Mouse (Mus musculus): ENCODE data around the gene Gm45062.
A peak's percentile ranks its signal among the peaks of the same experiment; 100 is the strongest.

The Gm45062 gene

DNA sequence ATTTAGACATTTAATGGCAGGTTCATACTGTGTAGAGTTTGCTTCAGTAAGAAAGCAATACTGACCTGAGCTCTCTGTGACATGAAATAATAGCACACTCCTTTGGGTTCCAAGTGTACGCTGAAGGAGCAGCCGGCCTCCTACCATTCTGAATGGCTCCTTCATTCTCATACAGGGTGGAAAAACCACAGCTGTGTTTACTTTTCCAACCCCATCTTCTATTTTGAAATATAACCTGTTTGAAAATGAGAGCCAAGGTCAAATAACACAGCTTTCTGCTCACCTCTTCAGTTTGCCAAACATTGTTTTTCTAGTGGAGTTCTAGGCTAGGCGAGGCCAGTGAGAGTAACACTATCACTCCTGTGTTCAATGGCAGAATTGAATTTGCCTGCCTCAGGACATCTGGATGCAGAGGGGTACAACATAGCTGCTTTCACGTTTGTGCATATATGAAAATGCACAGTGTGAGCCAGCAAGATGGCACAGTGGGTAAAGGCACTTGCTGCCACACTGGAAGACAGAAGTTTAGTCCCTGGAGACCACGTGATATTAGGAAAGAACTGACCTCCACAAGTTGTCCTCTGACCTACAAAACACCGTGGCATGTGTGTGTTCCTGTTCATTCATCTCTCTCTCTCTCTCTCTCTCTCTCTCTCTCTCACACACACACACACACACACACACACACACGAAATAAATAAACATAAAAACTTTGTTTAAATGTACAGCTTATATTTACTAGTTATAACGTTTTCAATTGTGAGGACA, 157.7 kb downstream of the Gm45062 start:
- DNase-seq (ENCODE audit: low spot score): peak; percentile 35

- DNase-seq (ENCODE audit: low spot score): no peak
Observed at GRCm38 (mm10) chr6:8419485-8420186, 160.4 kb downstream of the Gm45062 start.

DNA sequence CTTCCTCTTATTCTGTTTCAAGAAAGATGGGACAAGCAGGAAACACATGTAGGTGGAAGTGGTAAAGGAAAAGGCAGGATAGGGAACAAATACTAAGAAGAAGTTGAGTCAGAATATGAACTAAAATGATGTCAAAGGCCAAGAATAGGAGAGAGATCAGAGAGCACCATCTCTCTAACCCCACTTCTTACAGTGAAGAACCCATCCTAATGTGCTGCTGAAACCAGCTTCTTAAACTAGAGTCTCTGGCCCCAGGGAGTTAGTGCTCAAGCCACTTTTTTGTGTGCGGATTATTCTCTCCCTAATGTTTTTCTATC, 160.9 kb downstream of the Gm45062 start:
- no peak for DNase-seq (ENCODE audit: low spot score)

GRCm38 (mm10) chr6:8421421-8421820, 162.2 kb downstream of the Gm45062 start:
- DNase-seq (ENCODE audit: low spot score): no peak

- no peak for DNase-seq (ENCODE audit: low spot score)
Observed at GRCm38 (mm10) chr6:8421959-8422581, 162.8 kb downstream of the Gm45062 start.

- DNase-seq (ENCODE audit: low spot score): no peak
Observed at GRCm38 (mm10) chr6:8423142-8423541, 163.9 kb downstream of the Gm45062 start.

DNA sequence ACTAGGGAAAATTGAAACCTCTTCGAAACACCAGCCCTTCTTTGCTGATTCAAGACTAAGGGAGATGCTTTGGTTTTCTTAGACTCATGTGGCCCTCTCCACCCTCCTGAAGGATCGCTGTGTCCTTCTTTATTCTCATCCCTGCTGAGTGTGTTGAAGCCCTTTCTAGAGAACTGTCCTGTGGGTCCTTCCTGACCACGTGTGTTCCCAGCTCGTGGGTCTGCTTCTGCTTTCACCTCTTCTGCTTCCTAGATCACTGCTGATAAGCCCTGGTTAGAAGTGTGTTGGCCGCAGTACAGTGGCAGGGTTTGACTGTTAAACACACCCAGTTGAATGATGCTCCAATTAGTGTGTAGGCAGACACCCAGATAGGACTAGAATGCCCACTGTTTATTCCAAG, 168.4 kb downstream of the Gm45062 start:
- no peak for DNase-seq (ENCODE audit: low spot score)

GRCm38 (mm10) chr6:8430610-8431234, 171.5 kb downstream of the Gm45062 start:
- no peak for DNase-seq (ENCODE audit: low spot score)

GRCm38 (mm10) chr6:8433179-8433578, 173.9 kb downstream of the Gm45062 start:
- no peak for DNase-seq (ENCODE audit: low spot score)

- no peak for DNase-seq (ENCODE audit: low spot score)
Observed at GRCm38 (mm10) chr6:8437937-8438336, 178.7 kb downstream of the Gm45062 start.

GRCm38 (mm10) chr6:8441814-8442213, 182.6 kb downstream of the Gm45062 start:
- DNase-seq (ENCODE audit: low spot score): no peak

- DNase-seq (ENCODE audit: low spot score): peak; percentile 8
Observed at GRCm38 (mm10) chr6:8446786-8447185, 187.5 kb downstream of the Gm45062 start.

DNA sequence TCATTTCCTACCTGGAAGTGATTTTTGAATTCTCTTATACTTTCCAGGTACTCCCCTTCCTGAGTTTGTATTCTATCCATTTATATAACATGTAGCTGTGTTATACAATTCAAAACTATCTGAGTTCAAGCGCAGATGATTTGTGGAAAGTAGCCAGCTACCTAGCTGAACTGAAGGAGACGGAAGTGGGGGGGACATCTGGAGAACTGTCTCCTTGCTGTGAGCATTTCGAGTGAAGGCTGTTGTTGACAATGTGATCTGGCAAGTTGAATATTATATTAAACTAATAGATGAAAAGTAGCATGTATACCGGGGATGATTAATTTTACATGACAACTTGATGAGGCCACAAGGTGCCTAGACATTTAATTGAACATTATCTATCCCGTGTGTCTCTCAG, 196.3 kb downstream of the Gm45062 start:
- DNase-seq (ENCODE audit: low spot score): no peak

DNA sequence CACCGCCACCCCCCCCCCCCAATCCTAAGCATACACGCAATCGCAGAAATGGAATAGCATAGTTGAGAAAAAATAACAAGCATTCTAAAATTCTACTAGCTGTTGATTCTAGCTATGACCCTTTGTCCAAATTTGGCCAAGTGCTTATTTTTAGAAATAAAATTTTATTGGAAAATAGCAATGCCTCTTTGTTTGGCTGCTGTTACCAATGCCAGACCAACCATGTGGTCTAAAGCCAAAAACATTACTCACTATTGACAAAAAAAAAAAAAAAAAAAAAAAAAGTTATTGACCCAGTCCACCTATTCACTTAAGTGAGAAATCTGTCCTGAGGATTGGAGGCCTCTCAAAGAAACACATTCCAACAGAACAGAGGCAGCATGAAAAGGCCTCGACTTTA, 199.3 kb downstream of the Gm45062 start:
- DNase-seq (ENCODE audit: low spot score): no peak

DNA sequence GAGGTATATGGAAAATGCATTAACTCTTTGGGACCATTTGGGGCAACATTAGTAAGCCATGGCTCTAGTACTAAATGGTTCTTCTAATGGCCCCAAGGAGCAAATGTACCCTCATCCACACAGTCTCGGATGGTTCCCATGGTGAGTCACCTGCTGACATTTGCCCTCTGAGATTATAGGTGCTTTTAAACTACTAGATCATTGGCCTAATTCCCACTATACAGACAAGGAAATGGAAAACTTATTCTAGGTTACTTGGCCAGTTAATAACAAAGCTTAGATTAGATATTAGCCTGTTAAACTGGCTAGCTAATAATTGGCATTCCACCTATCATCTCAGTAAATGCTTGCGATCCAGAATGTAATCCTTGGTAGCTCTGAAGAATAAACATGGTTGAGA, 203.2 kb downstream of the Gm45062 start:
- DNase-seq (ENCODE audit: low spot score): no peak

DNA sequence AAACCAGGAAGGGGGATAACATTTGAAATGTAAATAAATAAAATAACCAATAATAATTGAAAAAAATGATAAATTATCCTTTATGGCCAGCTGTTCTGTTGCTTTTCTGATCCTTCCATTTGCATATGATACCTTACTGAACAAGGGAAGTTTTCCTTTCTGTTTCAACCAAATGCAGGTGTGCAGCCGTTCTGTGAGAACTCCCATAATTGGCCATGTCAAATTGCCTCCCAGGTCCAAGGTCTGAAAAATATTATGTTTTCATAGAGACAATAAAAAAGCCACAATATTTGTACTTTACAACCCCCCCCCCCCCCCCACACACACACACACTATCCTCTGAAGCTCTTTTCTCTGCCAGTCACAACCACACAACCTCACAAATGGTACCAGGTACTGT, 206.1 kb downstream of the Gm45062 start:
- DNase-seq (ENCODE audit: low spot score): no peak

DNA sequence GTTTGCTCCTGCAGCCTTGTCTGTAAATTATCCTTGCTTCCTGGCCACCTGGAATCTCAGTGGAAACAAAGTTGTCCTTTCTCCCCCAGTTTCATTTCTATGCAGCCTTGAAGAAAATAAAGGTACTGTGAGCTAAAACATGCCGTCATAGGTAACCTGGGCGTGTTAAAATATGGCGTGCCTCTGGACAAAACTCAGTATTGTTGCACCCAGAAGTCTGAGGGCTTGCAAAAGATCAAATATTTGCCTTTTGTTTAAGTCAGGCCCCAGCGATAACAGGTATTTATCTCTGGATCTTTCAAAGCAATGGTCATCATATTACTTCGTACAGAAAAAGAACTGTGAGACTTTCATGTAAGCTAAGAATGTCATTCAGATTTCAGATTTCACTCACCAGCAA, 206.7 kb downstream of the Gm45062 start:
- no peak for DNase-seq (ENCODE audit: low spot score)

GRCm38 (mm10) chr6:8467667-8468337, 208.6 kb downstream of the Gm45062 start:
- peak; percentile 32 for DNase-seq (ENCODE audit: low spot score)

DNA sequence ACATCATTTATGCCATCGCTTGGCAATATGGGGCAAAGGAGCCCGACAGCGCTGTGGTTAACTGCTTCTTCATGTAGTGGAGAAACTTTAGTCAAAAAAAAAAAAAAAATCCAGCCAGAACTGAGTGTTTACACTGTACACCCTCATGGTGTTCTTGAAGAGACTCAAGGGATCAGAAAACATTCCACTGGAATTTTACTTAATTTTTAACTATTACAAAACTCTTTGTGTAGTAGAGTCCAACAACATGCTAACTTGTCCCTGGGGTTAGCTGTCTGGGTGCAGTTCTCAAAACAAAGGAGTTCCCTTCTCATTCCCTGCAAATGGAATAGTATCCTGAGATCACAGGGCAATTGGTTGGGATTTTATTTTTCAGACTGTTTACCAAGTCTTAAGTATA, 210.7 kb downstream of the Gm45062 start:
- peak; percentile 51 for DNase-seq (ENCODE audit: low spot score)

- DNase-seq (ENCODE audit: low spot score): no peak
Observed at GRCm38 (mm10) chr6:8472125-8472524, 212.9 kb downstream of the Gm45062 start.

DNA sequence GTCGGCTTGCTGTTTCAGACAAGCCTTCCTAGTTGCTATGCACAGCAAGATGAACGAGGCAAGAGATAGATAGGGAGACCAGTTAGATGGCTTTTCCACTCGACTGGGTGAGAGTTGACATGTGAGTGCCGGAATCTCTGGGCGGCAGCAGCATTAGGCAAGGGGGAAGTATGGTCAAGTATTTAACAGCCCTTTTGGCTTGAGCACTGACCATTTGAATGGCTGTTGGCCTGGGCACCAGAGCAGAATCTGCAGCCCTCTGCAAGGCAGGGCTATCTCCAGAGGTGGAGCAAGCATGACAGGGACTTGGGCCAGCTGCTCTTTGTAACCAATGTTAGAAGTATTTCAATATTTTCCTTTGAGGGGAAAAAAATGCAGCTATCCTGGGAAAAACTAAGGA, 213.7 kb downstream of the Gm45062 start:
- peak; percentile 48 for DNase-seq (ENCODE audit: low spot score)

DNA sequence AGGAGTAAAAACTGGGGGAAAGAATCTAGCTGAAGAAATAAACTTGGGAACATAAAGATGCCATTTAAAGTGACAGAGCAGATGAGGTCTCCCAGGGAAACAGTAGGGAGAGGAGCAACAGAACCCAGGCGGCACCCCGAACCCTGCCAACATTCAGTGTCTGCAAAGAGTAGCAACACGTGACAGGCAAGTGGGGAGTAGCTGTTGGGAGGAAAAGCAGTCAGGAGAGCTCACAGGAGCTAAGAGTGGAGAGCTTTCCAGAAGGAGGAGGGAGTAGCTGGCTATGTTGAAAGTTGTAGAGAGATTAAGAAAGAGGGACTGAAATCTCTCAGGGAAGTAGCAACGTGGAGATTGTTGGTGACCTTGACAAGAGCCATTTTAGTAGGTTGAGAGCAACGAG, 214.2 kb downstream of the Gm45062 start:
- DNase-seq (ENCODE audit: low spot score): peak; percentile 67

Data from lung, postnatal 25 days (tissue).